ENCODE assay signal across 24 mouse cellular contexts in the genomic region with DNA sequence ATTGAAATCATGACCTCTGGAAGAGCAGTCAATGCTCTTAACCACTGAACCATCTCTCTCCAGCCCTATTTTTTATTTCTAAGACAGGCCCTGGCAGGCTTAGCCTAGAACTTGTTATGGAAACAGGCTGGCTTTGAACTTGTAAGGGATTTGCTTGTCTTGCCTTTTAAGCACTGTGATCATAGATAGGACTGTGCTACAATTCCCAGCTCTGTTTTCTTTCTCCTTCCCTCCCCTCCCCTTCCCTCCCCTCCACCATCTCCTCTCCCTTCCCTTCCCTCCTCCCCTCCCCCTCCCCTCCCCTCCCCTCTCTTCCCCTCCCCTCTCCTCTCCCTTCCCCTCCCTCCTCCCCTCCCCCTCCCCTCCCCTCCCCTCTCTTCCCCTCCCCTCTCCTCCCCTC. TPM values are rescaled to one million over a fixed set of nuclear protein-coding genes. Genes with fewer than 3 reads are reported as not detected.
DNase-seq lines count a peak whose midpoint lies in the region; TF ChIP-seq lines count a peak whose summit lies in the region.
"Had no signal": no experiment of that assay in that cellular context is flagged by ENCODE, and none has a peak within 500 bp of the region (broad histone marks: within the 10 kb centered on the region; RNA-seq: fewer than 3 reads in every experiment).

No protein-coding gene starts in this region.

- no peak for TF ChIP-seq CTCF in gastrocnemius, adult 2 months (IDR thresholded peaks at IDR 0.05)
- TF ChIP-seq CTCF in ES-Bruce4 (IDR thresholded peaks at IDR 0.05; ENCODE audit: low read depth, low read length) = no peak

- no peak overlapping the region for H3K4me3 ChIP-seq in gastrocnemius, adult 2 months
- H3K4me3 ChIP-seq in ES-Bruce4 (ENCODE audit: low read depth, low read length) = no peak overlapping the region
- H3K4me3 ChIP-seq: embryonic facial prominence, embryonic 13.5 days; embryonic facial prominence, embryonic 15.5 days; erythroblast, embryonic 14.5 days; forebrain, embryonic 10.5 days; forebrain, embryonic 12.5 days had no signal

- peak overlapping the region; percentile 43; the same call in 1 of the 2 replicates for H3K27ac ChIP-seq in gastrocnemius, adult 2 months
- H3K27ac ChIP-seq in ES-Bruce4 (ENCODE audit: insufficient read depth, low read length) = peak overlapping the region; percentile 86
- H3K27ac ChIP-seq: embryonic facial prominence, embryonic 13.5 days; embryonic facial prominence, embryonic 15.5 days; forebrain, embryonic 10.5 days; forebrain, embryonic 12.5 days had no signal

- H3K4me1 ChIP-seq in ES-Bruce4 (ENCODE audit: control insufficient read depth, insufficient read depth, low read length) = peaks cover 2% of the 10 kb centered on the region

- no peaks in the 10 kb centered on the region for H3K27me3 ChIP-seq in ES-Bruce4 (ENCODE audit: control insufficient read depth, insufficient read depth, low read length, poor library complexity, severe bottlenecking)
- H3K27me3 ChIP-seq: CH12.LX; embryonic facial prominence, embryonic 13.5 days; embryonic facial prominence, embryonic 15.5 days; forebrain, embryonic 12.5 days; Patski had no signal

- no peak overlapping the region for H3K9ac ChIP-seq in ES-Bruce4 (ENCODE audit: low read depth, poor library complexity, severe bottlenecking)
- H3K9ac ChIP-seq: embryonic facial prominence, embryonic 13.5 days; embryonic facial prominence, embryonic 15.5 days; forebrain, embryonic 12.5 days had no signal

- H3K36me3 ChIP-seq in ES-Bruce4 (ENCODE audit: control insufficient read depth, insufficient read depth, low read length, poor library complexity, severe bottlenecking) = no peaks in the 10 kb centered on the region; the same call in 1 of the 2 replicates
- H3K36me3 ChIP-seq: embryonic facial prominence, embryonic 15.5 days; forebrain, embryonic 12.5 days; G1E had no signal

- DNase-seq in gastrocnemius, adult 2 months = no peak
- DNase-seq in gastrocnemius, postnatal 4 days (ENCODE audit: low spot score in 2 of 2) = no peak
- DNase-seq in R1 (ENCODE audit: low read depth, low spot score) = peak; percentile 72
- no peak for DNase-seq in adrenal gland, postnatal 25 days
- no peak for DNase-seq in layer of hippocampus, adult 18-20 months (ENCODE audit: low spot score in 2 of 2)
- DNase-seq: adrenal gland, adult 8-10 months; adrenal gland, postnatal 14 days; B cell, adult 2 months; cerebellum, adult 11 months; cerebellum, adult 18-20 months; cerebellum, adult 8-10 months; cerebellum, adult 9-11 months; cerebellum, postnatal 14 days; cerebellum, postnatal 36 days; embryo, embryonic 11 days had no signal

- no peak for TF ChIP-seq EP300 in ES-Bruce4 (IDR thresholded peaks at IDR 0.05; ENCODE audit: insufficient read depth, low read depth, low read length)

- no peaks in the 10 kb centered on the region for H3K9me3 ChIP-seq in ES-Bruce4 (replicated peaks; ENCODE audit: control insufficient read depth, insufficient read depth, low read length, poor library complexity, severe bottlenecking)
- H3K9me3 ChIP-seq: embryonic facial prominence, embryonic 13.5 days; embryonic facial prominence, embryonic 15.5 days; forebrain, embryonic 10.5 days; forebrain, embryonic 12.5 days; G1E had no signal

- no peak for TF ChIP-seq POLR2A in ES-Bruce4 (IDR thresholded peaks at IDR 0.05; ENCODE audit: insufficient read depth, low read length)

- intact Hi-C loops in gastrocnemius, adult 2 months (cut with DNase I) = no loop called here

RNA-seq across cellular contexts. Expression of a gene that starts 13.4 kb away (rescaled TPM):
- total RNA-seq in gastrocnemius, adult 2 months (2021) = 100 to 1,000 TPM; 164 to 181 TPM
- 100 to 1,000 TPM; 103 to 104 TPM for total RNA-seq in gastrocnemius, postnatal 4 days (2021)
- polyA plus RNA-seq in ES-Bruce4 (2011; ENCODE audit: insufficient read depth, insufficient read length, low read depth, missing spikeins) = 58.4 and 72.2 TPM in 2 replicates
- 29.3 and 30.7 TPM in 2 replicates for total RNA-seq in adrenal gland, postnatal 25 days (2021)
- total RNA-seq in layer of hippocampus, adult 18-20 months (2021) = 10 to 100 TPM; 44.8 to 49.0 TPM
- polyA plus RNA-seq: G1E had no signal

RNA-seq across cellular contexts. Expression of a gene that starts 40.6 kb away (rescaled TPM):
- total RNA-seq in gastrocnemius, adult 2 months (2021) = 10 to 100 TPM; 55.2 to 96.6 TPM
- 10 to 100 TPM; 68.4 to 75.8 TPM for total RNA-seq in gastrocnemius, postnatal 4 days (2021)
- polyA plus RNA-seq in ES-Bruce4 (2011; ENCODE audit: insufficient read depth, insufficient read length, low read depth, missing spikeins) = 30.1 and 35.7 TPM in 2 replicates
- total RNA-seq in adrenal gland, postnatal 25 days (2021) = 91.1 and 112 TPM in 2 replicates
- total RNA-seq in layer of hippocampus, adult 18-20 months (2021) = 10 to 100 TPM; 14.4 to 16.7 TPM

RNA-seq across cellular contexts. Expression of a gene that starts 53.3 kb away (rescaled TPM):
- total RNA-seq in gastrocnemius, adult 2 months (2021) = 10 to 100 TPM; 61.9 to 83.9 TPM
- 10 to 100 TPM; 58.2 to 68.8 TPM for total RNA-seq in gastrocnemius, postnatal 4 days (2021)
- polyA plus RNA-seq in ES-Bruce4 (2011; ENCODE audit: insufficient read depth, insufficient read length, low read depth, missing spikeins) = 131 and 133 TPM in 2 replicates
- total RNA-seq in adrenal gland, postnatal 25 days (2021) = 48.9 and 73.9 TPM in 2 replicates
- 10 to 100 TPM; 48.7 to 59.4 TPM for total RNA-seq in layer of hippocampus, adult 18-20 months (2021)
